Mouse (Mus musculus) heart, postnatal 10 days (tissue): ENCODE measurements at regions not wholly inside any gene's neighbourhood (a gene's known extent, or its start where the extent isn't known, plus 50 kb on each side); places are given as distances from the start of the nearest gene placed in this dataset.
A peak's percentile ranks its signal among the peaks of the same experiment; 100 is the strongest.

Experiments used
- DNase-seq, 2 experiments: peaks; one replicate each; pipeline ENCODE4 v3.0.0; 2021
- intact Hi-C: fragments of 180-260 bp; cut with DNase I; formaldehyde crosslinking; loops from one replicate; pipeline ENCODE4 v1.15.1; 2025

- peak in 1 of 2 experiments; percentile 31 for DNase-seq
- intact Hi-C loops, result no loop called here
Measured at GRCm38 (mm10) chr5:74777381-74778075, 74.8 kb upstream of the Lnx1 start.

- no peak for DNase-seq
- intact Hi-C loops, result no loop called here
Measured at GRCm38 (mm10) chr5:74776081-74776480, 73.4 kb upstream of the Lnx1 start.

- DNase-seq, result no peak
- intact Hi-C loops, result no loop called here
Measured at GRCm38 (mm10) chr5:74775596-74775995, 72.9 kb upstream of the Lnx1 start.

GRCm38 (mm10) chr5:74773558-74774429 is 71.1 kb upstream of the Lnx1 start:
- intact Hi-C loops, result no loop called here
- DNase-seq, result no peak

GRCm38 (mm10) chr5:74771121-74771520 is 68.4 kb upstream of the Lnx1 start:
- peak; percentile 20 to 27 for DNase-seq
- intact Hi-C loops, result no loop called here

- no peak for DNase-seq
- intact Hi-C loops, result no loop called here
Measured at GRCm38 (mm10) chr5:74769023-74769422, 66.3 kb upstream of the Lnx1 start.

- DNase-seq, result no peak
- intact Hi-C loops, result no loop called here
Measured at GRCm38 (mm10) chr5:74767993-74768392, 65.3 kb upstream of the Lnx1 start.

GRCm38 (mm10) chr5:74766211-74766610 is 63.5 kb upstream of the Lnx1 start:
- DNase-seq, result no peak
- intact Hi-C loops, result no loop called here

- DNase-seq, result no peak
- intact Hi-C loops, result no loop called here
Measured at GRCm38 (mm10) chr5:74765061-74765767, 62.5 kb upstream of the Lnx1 start.

- intact Hi-C loops, result no loop called here
- no peak for DNase-seq
Measured at GRCm38 (mm10) chr5:74757557-74757956, 54.8 kb upstream of the Lnx1 start.

- intact Hi-C loops, result no loop called here
- no peak for DNase-seq
Measured at GRCm38 (mm10) chr5:74752961-74753360, 50.2 kb upstream of the Lnx1 start.
